Mouse (Mus musculus) neural tube, embryonic 10.5 days (tissue): ENCODE measurements around the gene Irf8.

Source experiments
- DNase-seq: peaks from one replicate; pipeline ENCODE4 v3.0.0-alpha.2; 2017; ENCODE audit warnings: low spot score; ENCODE audit errors: extremely low spot score

Irf8 gene

DNA sequence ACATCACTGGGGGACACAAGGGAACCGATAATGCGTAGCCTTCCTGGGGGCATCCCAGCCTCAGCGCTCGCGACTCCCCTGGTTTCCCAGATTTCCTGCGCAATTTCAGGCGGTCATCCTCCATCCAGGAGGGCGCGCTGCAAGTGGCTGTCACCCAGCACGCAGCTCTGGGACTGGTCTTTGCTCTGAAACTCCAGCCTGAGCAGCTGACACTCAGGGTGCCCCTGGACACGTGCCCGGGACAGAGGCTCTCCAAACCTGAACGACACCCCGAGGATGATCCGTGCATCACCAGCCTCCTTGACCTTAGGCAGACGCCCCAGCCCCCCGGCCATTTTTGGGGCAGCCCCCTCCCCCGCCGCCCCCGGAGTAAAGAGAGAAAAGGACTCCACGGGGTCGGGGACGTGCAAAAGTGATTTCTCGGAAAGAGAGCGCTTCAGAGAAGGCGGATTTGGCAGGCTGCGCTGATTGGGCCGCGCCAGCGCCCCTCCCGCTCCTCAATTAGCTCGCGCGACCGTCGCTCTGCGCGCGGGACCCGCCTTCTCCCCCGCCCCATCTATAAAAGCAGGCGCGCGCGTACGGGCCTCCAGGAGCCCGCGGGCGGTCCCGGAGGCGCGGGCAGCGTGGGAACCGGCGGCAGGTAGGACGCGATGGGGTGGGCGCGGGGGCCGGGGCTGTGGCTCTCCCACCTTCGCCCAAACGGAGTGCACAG, at the start of gene Irf8:
Gene Irf8 (plus strand): TSS at position 589 of the 712 bp plus-strand sequence.
- peak; percentile 86 for DNase-seq

GRCm38 (mm10) chr8:120686576-120686975, 49.6 kb upstream of the Irf8 start:
- no peak for DNase-seq

DNA sequence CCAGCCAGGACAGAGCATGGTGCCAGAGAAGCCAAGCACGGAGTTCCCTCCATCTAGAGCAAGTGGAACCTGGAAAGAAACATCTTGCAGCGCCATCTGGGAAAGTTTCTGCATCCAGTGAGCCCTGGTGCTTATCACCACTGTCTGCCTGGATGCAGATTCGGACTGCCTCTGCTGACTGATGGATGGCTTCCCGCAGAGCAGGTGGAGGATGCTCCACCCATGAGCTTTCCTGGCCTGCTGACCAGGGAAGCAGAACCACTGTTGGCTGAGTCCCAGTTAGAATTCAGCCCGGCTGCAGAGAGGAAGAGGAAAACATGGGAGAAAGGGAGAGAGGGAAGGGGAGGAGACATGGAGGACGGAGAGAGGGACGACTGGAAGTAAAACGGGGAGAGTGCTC, 48.4 kb upstream of the Irf8 start:
- DNase-seq, result no peak

DNA sequence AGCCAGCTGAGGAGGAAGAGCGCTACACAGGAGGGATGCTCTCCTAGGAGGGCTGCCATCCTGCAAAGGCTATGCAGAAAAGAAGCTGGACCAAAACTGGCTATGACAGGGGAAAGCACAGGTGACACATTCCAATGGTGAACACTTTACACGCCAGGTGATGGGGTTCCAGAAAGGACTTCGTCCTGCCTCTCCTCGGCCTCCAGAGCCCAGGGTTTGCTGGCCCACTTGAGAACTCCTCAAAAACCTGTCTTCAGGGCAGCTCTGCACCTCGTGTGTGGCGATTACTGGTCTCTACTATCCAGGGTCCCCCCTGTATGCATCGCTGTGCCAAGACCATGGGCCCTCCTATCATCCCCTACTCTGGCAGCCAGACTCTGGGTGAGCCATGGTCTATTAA, 47.6 kb upstream of the Irf8 start:
- no peak for DNase-seq

DNA sequence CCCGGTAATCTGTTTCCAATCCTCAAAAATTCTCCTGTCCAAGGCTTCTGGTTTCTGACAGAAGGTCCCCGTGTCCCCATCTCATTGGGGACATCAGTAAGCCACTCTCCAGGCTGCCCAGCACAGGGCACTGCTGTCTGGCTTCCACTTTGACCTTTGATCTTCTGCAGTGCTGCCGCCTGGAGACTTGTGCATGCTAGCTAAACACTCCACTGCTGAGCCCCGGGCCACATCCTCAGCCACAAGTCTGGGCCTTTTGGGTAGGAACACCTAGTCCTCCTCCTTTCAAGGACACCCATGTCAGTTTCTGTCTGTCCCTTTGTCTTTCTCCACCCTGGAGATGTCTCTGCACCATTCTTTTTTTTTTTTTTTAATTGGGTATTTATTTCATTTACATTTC, 43.2 kb upstream of the Irf8 start:
- DNase-seq, result no peak

- DNase-seq, result no peak
Observed at GRCm38 (mm10) chr8:120693861-120694493, 42.2 kb upstream of the Irf8 start.

DNA sequence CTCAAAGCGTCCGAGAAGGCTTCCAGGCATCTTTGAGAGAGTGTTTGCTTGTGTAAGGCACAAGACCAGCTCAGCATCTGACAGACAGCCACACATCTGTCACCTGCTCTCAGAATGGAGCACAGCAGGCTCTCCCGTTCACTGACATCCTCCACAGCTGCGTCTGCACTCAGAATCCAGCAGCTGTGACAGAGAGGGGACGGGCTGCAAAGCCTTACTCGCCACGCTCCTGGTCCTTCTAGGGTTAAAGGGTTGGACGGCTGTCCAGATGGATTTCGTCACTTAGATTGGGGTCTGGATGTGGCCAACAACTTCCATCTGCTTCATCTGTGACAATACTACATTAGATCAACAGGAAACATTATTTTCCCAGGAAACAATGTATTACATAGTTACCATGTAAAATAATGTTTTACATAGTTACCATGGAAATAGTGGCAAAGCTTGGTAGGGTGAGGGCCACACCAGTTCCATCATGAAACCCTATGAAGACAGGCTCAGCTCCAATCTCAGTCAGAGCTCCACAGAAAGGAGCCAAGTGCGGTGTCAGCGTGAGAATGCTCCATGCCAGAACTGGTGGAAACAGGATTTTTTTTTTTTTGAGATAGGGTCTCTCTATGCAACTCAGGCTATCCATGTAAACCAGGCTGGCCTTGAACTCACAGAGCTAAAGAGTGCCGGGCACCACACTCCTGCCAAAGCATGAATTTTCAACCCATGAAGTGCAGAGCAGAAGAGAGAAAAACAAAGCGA, 39.6 kb upstream of the Irf8 start:
- no peak for DNase-seq

- no peak for DNase-seq
Observed at GRCm38 (mm10) chr8:120697154-120697978, 38.8 kb upstream of the Irf8 start.

DNA sequence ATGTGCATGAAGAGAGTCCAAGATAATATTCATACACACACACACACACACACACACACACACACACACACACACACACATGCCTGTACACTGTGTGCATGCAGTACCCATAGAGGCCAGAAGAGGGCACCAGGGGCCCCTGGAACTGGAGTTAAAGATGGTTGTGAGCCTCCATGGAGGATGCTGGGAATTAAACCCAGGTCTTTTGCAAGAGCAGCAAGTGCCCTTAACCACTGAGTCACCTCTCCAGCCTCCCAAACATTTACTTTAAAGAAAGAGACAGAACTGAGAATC, 38.2 kb upstream of the Irf8 start:
- DNase-seq, result no peak

DNA sequence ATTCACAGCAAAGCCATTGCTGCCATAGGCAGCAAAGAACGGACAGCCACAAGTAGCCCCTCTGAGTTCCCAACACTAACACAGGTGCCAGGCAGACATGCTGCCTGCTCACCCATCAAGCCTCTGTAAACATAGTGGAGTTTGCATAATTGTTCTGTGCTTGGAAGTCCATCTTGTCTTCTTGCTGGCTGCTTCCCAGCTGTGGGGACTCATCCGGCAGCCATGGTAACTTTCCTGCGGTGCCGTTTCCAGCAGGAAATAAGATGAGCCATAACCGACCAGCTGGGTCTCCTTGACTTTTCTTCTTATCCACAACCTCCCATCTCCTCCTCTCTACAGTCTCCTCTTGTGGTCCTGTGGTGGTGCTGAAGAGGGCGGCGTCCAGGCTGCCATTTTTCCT, 37.7 kb upstream of the Irf8 start:
- no peak for DNase-seq

DNA sequence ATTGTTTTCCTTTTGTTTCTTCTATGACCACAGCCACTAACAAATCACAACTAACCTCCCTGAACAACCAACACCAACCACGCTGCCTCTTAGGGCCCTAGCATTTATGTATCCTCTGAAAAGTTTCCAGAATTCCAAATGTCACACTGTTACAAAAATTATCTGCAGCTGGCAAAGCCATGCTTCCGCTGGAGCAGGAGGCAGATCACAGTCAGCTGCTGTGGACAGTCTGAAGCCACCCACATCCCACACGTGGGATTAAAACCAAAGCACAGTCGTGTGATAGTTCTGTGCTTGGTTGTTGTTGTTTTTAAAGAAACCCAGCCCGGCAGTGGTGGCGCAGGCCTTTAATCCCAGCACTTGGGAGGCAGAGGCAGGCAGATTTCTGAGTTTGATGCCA, 37.1 kb upstream of the Irf8 start:
- no peak for DNase-seq

DNA sequence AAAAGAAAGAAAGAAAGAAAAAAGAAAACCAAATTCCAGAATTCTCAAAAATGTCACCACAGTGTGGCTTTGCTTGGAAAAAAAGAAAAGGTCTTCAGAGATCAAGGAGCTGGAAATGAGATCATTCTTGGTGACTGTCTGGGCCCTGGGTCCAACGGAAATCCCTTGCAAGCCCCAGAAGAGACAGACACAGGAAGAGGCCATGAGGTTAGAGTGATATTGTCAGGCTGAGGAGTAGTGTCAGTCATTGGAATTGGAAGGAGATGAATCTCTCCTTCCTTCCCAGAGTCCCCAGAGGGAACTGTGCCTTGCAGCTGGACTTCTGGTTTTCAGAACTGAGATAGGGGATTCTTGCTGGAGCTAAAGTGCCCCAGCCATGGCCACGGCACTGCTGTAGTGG, 36.6 kb upstream of the Irf8 start:
- DNase-seq, result no peak

- DNase-seq, result no peak
Observed at GRCm38 (mm10) chr8:120700053-120700452, 36.1 kb upstream of the Irf8 start.

GRCm38 (mm10) chr8:120701758-120702465, 34.2 kb upstream of the Irf8 start:
- DNase-seq, result no peak

DNA sequence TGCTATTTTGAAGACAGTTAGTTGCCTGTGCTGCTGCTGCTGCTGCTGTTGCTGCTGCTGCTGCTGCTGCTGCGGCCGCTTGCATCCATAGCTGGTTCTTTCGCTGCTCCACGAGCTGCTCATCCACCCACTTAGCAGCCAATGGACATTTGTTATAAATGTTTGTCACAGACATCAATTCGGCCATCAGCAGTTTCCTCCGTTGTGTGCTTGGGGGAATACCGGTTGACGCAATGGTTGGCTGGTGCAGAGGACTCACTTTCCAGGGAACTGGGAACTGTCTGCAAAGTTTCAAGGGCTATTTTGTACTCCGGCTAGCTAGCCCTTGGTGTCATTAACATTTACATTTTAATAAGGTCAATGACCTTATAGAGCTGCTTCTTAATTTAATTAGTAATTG, 32.0 kb upstream of the Irf8 start:
- DNase-seq, result no peak

GRCm38 (mm10) chr8:120705163-120705562, 31.0 kb upstream of the Irf8 start:
- DNase-seq, result no peak

- DNase-seq, result no peak
Observed at GRCm38 (mm10) chr8:120706193-120706592, 30.0 kb upstream of the Irf8 start.

DNA sequence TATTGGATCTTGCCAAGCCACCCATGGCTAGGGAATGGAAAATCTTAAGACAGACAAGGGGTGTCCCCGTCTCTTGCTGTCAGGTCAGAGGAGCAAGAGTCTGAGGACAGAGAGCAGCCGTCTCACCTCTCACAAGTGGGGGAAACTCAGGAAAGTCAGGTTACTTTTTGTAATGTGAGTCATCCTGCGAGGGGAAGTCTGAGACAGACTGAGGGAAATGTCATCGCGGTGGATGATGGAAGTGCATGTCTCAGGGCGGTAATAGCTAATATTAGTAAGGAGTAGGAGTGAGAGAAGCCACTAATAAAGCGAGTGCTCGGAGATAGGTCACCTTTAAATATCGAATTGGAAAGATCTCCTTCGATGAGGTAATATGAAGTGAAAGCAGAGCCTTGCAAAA, 27.0 kb upstream of the Irf8 start:
- DNase-seq, result no peak

DNA sequence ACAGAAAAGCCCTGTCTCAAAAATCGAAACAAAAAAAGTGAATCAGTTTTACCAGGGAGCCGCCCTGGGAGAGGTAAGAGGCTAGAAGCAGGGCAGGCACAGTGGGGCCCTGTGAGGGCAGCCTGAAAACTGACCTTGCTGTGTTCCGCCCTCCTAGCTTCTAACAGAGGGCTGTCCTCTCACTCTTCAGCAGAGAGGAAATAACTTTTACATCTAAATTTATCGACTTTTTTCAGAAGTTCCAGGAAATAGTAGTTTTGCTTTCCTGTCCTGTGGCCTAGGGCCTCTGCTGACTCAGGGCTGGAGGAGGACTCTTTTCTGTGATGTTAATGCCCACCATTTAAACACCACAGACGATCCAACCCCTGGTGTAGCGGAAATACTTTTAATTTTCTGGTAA, 21.0 kb upstream of the Irf8 start:
- no peak for DNase-seq

DNA sequence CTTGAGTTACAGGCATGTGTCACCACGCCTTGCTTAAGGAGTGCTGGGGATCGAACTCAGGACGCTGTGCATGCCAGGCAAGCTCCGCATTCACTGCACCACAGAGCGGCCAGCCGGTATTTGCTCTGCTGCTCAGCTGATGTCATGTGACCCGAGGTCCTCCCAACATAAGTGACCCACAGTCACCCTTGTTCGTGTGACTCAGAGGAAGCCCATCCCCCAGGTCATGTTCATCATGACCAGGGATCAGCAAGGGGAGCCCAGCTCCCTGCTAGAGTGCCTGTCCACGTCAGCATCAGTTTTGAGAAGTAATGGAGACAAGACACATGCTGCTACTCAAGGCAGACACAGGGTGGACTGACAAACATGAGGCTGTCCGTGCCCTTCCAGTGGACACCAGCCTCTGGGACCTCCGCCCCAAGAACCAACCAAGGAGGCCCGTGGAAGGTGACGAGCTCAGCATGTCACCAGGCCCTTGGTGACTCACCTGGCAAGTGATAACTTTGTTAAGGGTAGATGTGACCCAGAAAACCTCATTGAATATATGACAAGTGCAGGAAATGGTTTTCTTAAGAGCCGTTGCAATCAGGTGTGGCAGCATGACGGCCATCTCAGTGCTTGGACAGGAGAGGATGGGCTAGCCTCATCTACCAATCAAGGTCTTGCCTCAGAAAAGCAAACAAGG, 20.0 kb upstream of the Irf8 start:
- no peak for DNase-seq
